Comparison of ENCODE assay signal across 9 mouse cellular contexts in the genomic region with DNA sequence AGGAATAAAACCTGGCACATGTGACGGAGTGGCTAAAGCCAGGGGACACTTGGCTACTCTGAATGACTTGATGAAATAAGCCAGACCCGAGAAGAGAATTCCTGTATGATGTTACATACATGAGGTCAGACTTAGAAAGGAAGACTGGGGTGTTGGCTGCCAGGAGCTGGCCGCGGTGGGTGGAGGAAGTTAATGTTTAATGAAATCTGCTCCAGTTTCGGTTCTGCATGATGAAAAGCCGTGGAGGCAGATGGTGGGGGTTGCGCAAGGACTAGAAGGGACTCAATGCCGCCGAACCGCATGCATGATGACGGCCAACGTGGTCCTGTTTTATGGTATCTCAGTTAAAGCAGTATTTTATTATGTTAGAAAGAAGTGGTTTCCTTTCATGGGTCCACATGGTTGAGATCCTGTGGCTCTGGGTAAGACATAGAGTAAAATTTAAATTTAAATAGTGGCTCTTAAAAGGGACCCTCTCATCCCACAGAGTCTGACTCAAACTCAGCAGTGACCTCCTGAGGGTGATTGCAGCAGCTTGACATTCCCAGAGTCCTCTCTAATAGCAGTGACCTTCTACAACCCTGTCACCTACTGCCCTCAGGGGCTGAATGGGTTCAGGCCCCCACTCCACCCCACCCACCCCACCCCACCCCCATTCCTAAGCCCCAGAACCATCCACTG.
DNase-seq lines count a peak whose midpoint lies in the region; ATAC-seq and TF ChIP-seq lines count a peak whose summit lies in the region.
"Had no signal": no experiment of that assay in that cellular context is flagged by ENCODE, and none has a peak within 500 bp of the region (broad histone marks: within the 10 kb centered on the region; RNA-seq: fewer than 3 reads in every experiment).

No protein-coding gene starts in this region.

- peaks cover 44% of the 10 kb centered on the region for H3K4me1 ChIP-seq in liver, postnatal 0 days (ENCODE audit: insufficient read depth)
- H3K4me1 ChIP-seq in stomach, embryonic 14.5 days (ENCODE audit: control insufficient read depth, insufficient read depth, low read length): 0 out of 2 replicates have a peak, but pooled peaks cover 3% of the 10 kb centered on the region

- no peaks in the 10 kb centered on the region for H3K79me3 ChIP-seq in C2C12 (ENCODE audit: low read depth)

- H3K9ac ChIP-seq in liver, postnatal 0 days (replicated peaks): no peak overlapping the region; the same call in 1 of the 2 replicates
- no peak overlapping the region for H3K9ac ChIP-seq in stomach, embryonic 14.5 days (replicated peaks; ENCODE audit: low read depth, low read length)

- no peaks in the 10 kb centered on the region for H3K36me3 ChIP-seq in C2C12 (ENCODE audit: control insufficient read depth, insufficient read depth)
- no peaks in the 10 kb centered on the region for H3K36me3 ChIP-seq in liver, postnatal 0 days (replicated peaks; ENCODE audit: insufficient read depth, low read length)
- H3K36me3 ChIP-seq in stomach, embryonic 14.5 days (ENCODE audit: control insufficient read depth, insufficient read depth, low read length): no peaks in the 10 kb centered on the region

- peak; percentile 69 to 80 for ATAC-seq in hematopoietic stem cell, adult 5-6 weeks (replicated peaks in 1 of 2; ENCODE audit: insufficient read depth in 1 of 2, low FRiP score in 2 of 2, low TSS enrichment in 1 of 2, low read depth in 1 of 2, poor library complexity in 2 of 2, severe bottlenecking in 2 of 2)
- ATAC-seq in liver, postnatal 0 days: peak; percentile 76
- ATAC-seq in stomach, embryonic 14.5 days (ENCODE audit: insufficient number of reproducible peaks, insufficient read depth, low FRiP score, low read depth): peak; percentile 68
- no peak for ATAC-seq in megakaryocyte-erythroid progenitor cell, adult 5-6 weeks (replicated peaks; ENCODE audit: low FRiP score, low TSS enrichment, poor library complexity, severe bottlenecking)

- TF ChIP-seq EP300 in liver, postnatal 0 days (IDR thresholded peaks at IDR 0.05; ENCODE audit: low read depth): peak; percentile 66; the same call in 1 of the 2 replicates

- WGBS in liver, postnatal 0 days (ENCODE audit: insufficient replicate concordance): 34% methylated on average over 12 of the region's 12 CpGs
- 60% methylated on average over 12 of the region's 12 CpGs for WGBS in stomach, embryonic 14.5 days

- no peaks in the 10 kb centered on the region for H3K27me3 ChIP-seq in C2C12 (ENCODE audit: control insufficient read depth, insufficient read depth, insufficient read length)
- no peaks in the 10 kb centered on the region for H3K27me3 ChIP-seq in liver, postnatal 0 days (ENCODE audit: insufficient read depth, low read length)
- H3K27me3 ChIP-seq in stomach, embryonic 14.5 days (ENCODE audit: control insufficient read depth, insufficient read depth, low read length): no peaks in the 10 kb centered on the region

- H3K4me3 ChIP-seq in C2C12 (ENCODE audit: insufficient read depth, poor library complexity, severe bottlenecking): no peak overlapping the region
- no peak overlapping the region for H3K4me3 ChIP-seq in liver, postnatal 0 days (ENCODE audit: low read depth, low read length)
- no peak overlapping the region for H3K4me3 ChIP-seq in stomach, embryonic 14.5 days (ENCODE audit: low read depth, low read length)
- H3K4me3 ChIP-seq: megakaryocyte, embryonic 14.5 days had no signal

- peak overlapping the region; percentile 42 for H3K4me2 ChIP-seq in liver, postnatal 0 days (ENCODE audit: low read depth, low read length)
- H3K4me2 ChIP-seq in stomach, embryonic 14.5 days (replicated peaks; ENCODE audit: low read depth, low read length): 0 out of 2 replicates have a peak overlapping the region, but pooled peaks have one; percentile 2

- H3K79me2 ChIP-seq in C2C12 (ENCODE audit: control insufficient read depth, insufficient read depth): no peaks in the 10 kb centered on the region

- H3K27ac ChIP-seq in liver, postnatal 0 days (ENCODE audit: low read depth): peak overlapping the region; percentile 89
- H3K27ac ChIP-seq in stomach, embryonic 14.5 days (ENCODE audit: low read length): peak overlapping the region; percentile 78

- no peak for TF ChIP-seq CTCF in C2C12 (IDR thresholded peaks at IDR 0.05; ENCODE audit: control insufficient read depth, insufficient read depth, insufficient read length)
- TF ChIP-seq CTCF in liver, postnatal 0 days (IDR thresholded peaks at IDR 0.05; ENCODE audit: low read depth): no peak

- H3ac ChIP-seq in C2C12 (ENCODE audit: control insufficient read depth, insufficient read length, low read depth): no peak overlapping the region

- H3K9me3 ChIP-seq in liver, postnatal 0 days (ENCODE audit: low read length): no peaks in the 10 kb centered on the region
- H3K9me3 ChIP-seq in stomach, embryonic 14.5 days (ENCODE audit: control insufficient read depth, low read depth, low read length): no peaks in the 10 kb centered on the region; the same call in 1 of the 2 replicates

- DNase-seq in adrenal gland, postnatal 10 days: peak; percentile 35
- DNase-seq in liver, postnatal 0 days: peak; percentile 84
- no peak for DNase-seq in right cerebral cortex, postnatal 25 days
- no peak for DNase-seq in neural tube, embryonic 10.5 days (ENCODE audit: extremely low spot score, low spot score)

TF ChIP-seq in C2C12, 6 proteins besides CTCF, POLR2A, EP300 and RAD21:
- peak; percentile 18 for TF ChIP-seq MYOD1 (IDR thresholded peaks at IDR 0.05; ENCODE audit: control insufficient read depth, insufficient read length, low read depth)
- no peak for TF ChIP-seq MAX (IDR thresholded peaks at IDR 0.05)
- TF ChIP-seq CEBPB (IDR thresholded peaks at IDR 0.05; ENCODE audit: low read depth): peak; percentile 94
- no peak for TF ChIP-seq FOSL1 (IDR thresholded peaks at IDR 0.05; ENCODE audit: insufficient read depth, low read length, poor library complexity, severe bottlenecking)
TF ChIP-seq in C2C12: peak in this region for 2.

Comparison
In these comparisons a context has a peak if more than half of its experiments do, and no peak if none do; other contexts are left out.
1. DNase-seq: peak in adrenal gland, postnatal 10 days (single experiment) and liver, postnatal 0 days (single experiment); none in right cerebral cortex, postnatal 25 days (single experiment) and neural tube, embryonic 10.5 days (single experiment).